Mouse (Mus musculus) kidney, adult 2 months (tissue): ENCODE data around the gene Ndufs3.

Experiments used
- CTCF ChIP-seq: fragments of 200-500 bp; conservative IDR thresholded peaks from 2 replicates; pipeline ENCODE4 v1.5.1; 2011; ENCODE audit warnings: low read depth, mild to moderate bottlenecking, control low read depth, low read length, moderate library complexity, mixed read lengths; ENCODE audit not compliant: insufficient read depth, insufficient read length
- POLR2A ChIP-seq: fragments of 200-500 bp; IDR thresholded peaks from one replicate; pipeline ENCODE4 v1.6.1; 2011; ENCODE audit warnings: low read depth, low read length, control low read depth

DNA sequence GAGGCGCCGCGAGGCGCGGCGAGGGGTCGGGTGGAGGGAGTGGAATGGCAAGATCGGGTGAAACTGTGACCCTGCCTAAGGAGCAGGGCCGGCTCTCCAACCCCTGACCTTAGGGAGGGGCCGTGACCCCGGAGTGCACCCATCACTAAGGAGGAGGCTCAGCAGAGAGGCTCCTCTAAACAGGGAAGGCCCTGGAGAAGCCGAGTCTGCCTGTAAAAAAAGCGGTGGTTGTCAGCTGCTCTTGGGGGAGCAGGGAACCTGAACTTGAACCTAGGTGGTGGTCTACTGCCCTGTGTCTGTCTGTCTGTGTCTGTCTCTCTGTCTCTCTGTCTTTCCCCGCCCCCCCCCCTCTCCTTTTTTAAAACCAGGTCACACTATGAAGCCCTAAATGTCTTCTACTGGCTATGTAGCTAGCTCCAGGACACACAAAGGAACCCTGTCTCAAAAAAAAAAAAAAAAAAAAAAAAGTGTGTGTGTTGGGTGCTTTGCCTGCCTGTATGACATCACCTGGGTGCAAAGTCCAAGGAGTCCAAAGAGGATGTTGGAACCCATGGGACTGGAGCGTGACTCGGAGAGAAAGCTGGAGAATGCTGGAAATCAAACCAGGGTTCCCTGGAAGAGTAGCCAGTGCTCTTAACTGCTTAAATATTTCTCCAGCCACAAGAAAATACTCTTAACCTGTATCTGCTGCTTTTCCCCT, 13.5 kb upstream of the Ndufs3 start:
- TF ChIP-seq CTCF, result no peak
- TF ChIP-seq POLR2A, result no peak
